Mouse (Mus musculus) urinary bladder, adult 18-20 months (tissue): Measurements from ENCODE around the gene Atad2b.
"Not testable (repeated sequence)": the region's sequence is repeated elsewhere in the genome, so short reads cannot be mapped to it uniquely, and the experiment has no call there.

Source experiments
- DNase-seq, 2 experiments: peaks; one replicate each; pipeline ENCODE4 v3.0.0; 2022; ENCODE audit warnings: low spot score in 2 of 2, mixed read lengths in 2 of 2

The Atad2b gene

GRCm38 (mm10) chr12:4911716-4912115 is 5.4 kb upstream of the Atad2b start:
- no peak for DNase-seq

GRCm38 (mm10) chr12:4914441-4914840 is 2.7 kb upstream of the Atad2b start:
- no peak for DNase-seq

- DNase-seq, result no peak
Measured at GRCm38 (mm10) chr12:4914944-4915343, 2.2 kb upstream of the Atad2b start.

- DNase-seq, result peak; percentile 48 to 67
Measured at GRCm38 (mm10) chr12:4917805-4918591, 845 bp downstream of the Atad2b start.

GRCm38 (mm10) chr12:4928197-4928596 is 11.0 kb downstream of the Atad2b start:
- DNase-seq, result no peak

GRCm38 (mm10) chr12:4930820-4931548 is 13.8 kb downstream of the Atad2b start:
- DNase-seq, result no peak

- no peak for DNase-seq
Measured at GRCm38 (mm10) chr12:4952272-4952671, 35.1 kb downstream of the Atad2b start.

GRCm38 (mm10) chr12:4953156-4953555 is 36.0 kb downstream of the Atad2b start:
- no peak for DNase-seq

- peak; percentile 25 to 63 for DNase-seq
Measured at GRCm38 (mm10) chr12:4972939-4973338, 55.8 kb downstream of the Atad2b start.

- no peak for DNase-seq
Measured at GRCm38 (mm10) chr12:4978324-4978723, 61.2 kb downstream of the Atad2b start.

GRCm38 (mm10) chr12:4996981-4997380 is 79.8 kb downstream of the Atad2b start:
- no peak for DNase-seq

GRCm38 (mm10) chr12:5005338-5005737 is 88.2 kb downstream of the Atad2b start:
- DNase-seq, result no peak

- DNase-seq, result not testable (repeated sequence)
Measured at GRCm38 (mm10) chr12:5005776-5006175, 88.6 kb downstream of the Atad2b start.

GRCm38 (mm10) chr12:5008638-5009037 is 91.5 kb downstream of the Atad2b start:
- not testable (repeated sequence) for DNase-seq

GRCm38 (mm10) chr12:5025226-5025861 is 108.2 kb downstream of the Atad2b start:
- DNase-seq, result no peak

- no peak for DNase-seq
Measured at GRCm38 (mm10) chr12:5029035-5029434, 111.9 kb downstream of the Atad2b start.

GRCm38 (mm10) chr12:5038008-5038407 is 120.9 kb downstream of the Atad2b start:
- DNase-seq, result no peak

GRCm38 (mm10) chr12:5044141-5044540 is 127.0 kb downstream of the Atad2b start:
- DNase-seq, result no peak

GRCm38 (mm10) chr12:5048104-5048503 is 131.0 kb downstream of the Atad2b start:
- DNase-seq, result no peak

GRCm38 (mm10) chr12:5067590-5067989 is 150.4 kb downstream of the Atad2b start:
- no peak for DNase-seq

GRCm38 (mm10) chr12:5070131-5070530 is 153.0 kb downstream of the Atad2b start:
- DNase-seq, result no peak

GRCm38 (mm10) chr12:5073191-5073590 is 156.0 kb downstream of the Atad2b start:
- no peak for DNase-seq

GRCm38 (mm10) chr12:5081480-5081879 is 164.3 kb downstream of the Atad2b start:
- DNase-seq, result no peak
